Mouse (Mus musculus): Measurements from ENCODE around the gene Fam187a.

The Fam187a gene

DNA sequence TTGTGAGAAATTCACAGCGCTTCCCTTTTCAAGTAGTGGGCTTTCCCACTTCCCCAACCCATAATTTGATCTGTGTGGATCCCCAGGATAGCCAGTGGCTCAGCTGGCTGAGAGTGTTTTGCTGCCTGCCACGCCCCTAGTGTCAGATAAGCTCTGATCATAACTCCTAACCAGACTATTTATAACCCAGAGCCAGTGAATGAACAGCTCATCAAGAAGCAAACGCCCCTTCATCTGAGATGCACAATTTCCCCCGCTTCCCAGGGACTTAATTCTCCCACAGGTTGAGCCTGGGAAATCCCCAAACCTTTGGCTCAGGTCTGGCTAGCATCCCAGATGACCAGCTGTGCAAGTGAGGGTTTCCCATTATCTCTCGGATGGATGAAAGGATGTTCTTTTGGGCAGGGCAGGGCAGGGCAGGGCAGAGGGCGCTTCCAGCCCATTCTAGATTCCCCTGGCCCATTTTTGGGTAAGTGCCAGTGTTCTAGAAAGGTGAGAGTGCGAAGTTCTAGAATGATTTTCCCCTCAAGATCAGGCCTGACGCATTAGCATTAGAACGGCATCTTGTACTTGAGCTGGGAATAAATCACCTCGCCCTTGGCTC, at the start of gene Fam187a:
Gene Fam187a (plus strand): TSS at position 554 of the 604 bp plus-strand sequence.
- DNase-seq (ENCODE audit: low read depth, low spot score): no peak

DNA sequence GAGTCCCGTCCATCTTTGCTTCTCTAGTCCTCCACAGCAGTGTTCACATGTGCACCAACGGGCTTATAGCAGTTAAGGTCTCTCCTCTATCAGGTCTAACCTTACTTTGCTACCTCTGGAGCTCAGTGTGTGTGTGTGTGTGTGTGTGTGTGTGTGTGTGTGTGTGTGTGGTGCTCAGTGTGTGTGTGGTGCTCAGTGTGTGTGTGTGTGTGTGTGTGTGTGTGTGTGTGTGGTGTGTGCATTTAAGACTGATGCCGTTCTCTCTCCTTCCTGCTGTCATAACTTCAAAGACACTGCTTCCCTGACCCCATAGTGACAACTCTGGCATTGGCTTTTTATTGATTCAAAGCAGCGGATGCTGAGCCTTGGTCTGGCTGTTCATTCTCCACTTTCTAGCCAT, 49.4 kb upstream of the Fam187a start, which contains the start of gene Higd1b:
Gene Higd1b (plus strand): TSS at position 301 of the 400 bp plus-strand sequence.
- DNase-seq (ENCODE audit: low read depth, low spot score): no peak

DNA sequence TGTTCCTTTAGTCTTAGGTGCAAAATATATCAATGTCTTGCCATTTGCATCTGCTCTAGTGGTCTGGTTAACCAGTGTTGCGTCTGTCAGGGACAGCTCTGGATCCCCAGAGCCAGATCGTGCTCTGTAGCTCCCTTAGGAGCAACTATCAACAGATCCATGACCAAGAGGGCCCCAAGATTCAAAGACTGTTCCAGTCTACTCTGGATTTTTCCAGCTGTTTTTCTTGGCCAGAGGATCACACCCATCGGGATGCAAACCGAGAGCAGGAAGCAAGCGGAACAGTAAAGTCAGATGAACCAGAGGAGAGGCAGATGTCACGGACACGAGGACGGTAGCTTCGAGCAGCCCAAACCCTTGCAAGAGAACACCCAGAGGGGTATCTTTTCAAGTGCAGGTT, 48.8 kb upstream of the Fam187a start:
- no peak for DNase-seq (ENCODE audit: low read depth, low spot score)

DNA sequence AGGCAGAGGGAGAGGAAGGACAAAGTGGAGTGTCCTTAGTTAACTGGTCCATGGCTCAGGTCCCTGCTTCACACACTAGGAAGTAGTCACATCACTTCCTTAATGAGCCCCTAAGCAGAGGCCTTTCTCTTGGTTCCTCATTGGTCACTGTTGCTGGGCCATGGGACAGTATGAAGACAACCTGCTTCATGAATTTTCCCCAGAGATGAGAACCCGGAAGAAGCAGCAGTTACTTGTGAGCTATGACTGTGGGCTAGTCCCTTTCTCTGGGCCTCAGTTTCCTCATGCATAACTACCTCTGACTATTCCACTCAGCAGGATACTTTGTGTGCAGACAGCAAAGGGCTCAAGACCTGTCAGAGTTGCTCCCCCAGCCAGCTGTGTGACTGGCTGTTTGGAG, 47.6 kb upstream of the Fam187a start:
- DNase-seq (ENCODE audit: low read depth, low spot score): no peak

DNA sequence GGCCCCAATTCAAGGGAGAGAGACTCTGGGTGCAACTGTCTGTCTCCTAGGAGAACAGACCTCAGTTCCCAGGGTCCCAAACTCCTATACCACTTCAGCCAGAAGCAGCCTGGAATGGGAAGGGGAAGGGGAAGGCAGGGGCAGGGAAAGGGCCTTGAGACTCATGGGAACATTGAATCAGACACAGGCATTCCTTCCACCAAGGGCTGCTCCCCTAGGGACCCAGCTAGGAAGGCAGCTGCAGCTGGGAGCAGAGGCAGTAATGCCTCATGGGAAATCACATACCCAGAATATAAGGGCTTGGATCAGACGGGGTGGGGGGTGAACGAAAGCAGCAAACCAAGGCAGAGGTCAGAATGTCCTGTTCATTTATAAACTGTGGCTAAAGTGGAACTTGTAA, 46.8 kb upstream of the Fam187a start:
- DNase-seq (ENCODE audit: low read depth, low spot score): no peak

DNA sequence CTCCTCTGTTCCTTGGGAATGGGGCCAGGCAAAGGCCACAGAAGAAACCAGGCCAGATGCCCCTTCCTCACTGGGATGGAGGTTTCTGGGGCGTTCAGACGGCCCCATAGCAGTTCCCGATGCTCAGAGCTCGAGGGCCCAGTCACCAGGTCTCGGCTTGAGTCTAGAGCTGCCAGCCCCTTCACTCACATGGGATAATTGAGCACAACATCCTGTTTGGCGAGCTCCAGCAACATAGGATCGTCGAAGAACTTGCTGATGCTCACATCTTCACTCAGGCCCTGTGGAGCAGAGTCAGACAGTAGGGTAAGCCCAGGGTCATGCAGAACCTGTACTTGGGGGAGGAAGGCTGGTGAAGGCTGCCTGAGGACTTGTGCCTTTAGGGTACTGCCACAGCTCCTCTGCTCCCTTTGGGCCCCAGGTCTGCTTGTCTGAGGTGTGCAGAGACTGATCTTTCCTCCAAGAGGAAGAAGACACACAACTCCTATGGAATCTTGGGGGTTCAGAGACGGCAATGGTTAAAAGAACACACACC, 46.3 kb upstream of the Fam187a start:
- no peak for DNase-seq (ENCODE audit: low read depth, low spot score)

DNA sequence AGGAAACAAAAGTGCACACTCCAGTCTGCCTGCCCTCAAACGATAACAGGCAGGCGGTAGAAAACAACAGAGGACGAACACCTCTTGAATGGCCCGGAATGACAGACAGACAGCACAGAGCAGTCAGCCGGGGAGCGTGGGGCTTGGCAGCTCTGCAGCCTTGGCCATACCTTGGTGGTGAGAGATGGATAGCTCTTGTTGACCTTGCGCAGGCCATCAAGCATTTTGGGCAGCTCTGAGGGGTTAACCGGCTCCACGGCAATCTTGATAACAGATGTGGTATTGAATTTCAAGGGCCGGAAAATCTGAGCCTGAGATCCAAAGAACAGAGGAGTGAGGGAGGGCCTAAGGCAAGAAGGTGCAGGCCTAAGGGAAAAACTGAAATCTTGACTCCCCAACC, 39.0 kb upstream of the Fam187a start:
- no peak for DNase-seq (ENCODE audit: low read depth, low spot score)

DNA sequence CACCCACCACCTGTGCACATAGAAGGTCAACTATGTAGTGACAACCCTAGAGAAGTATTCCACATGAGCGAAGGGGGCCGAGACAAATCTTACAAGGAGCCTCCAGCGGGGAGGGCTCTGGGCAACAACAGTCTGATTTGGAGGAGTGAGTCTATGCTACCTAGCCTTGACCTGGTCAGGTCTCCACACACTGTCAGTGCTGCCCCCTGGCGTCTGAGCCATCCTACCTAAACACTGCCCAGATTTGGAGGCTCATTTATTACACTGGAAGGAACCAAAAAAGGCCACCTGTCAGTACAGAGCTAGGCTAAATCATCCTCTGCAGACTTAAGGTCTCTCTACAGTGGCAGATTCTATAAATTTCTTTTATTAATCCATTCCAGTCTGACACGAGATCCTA, 33.1 kb upstream of the Fam187a start:
- peak; percentile 36 for DNase-seq (ENCODE audit: low read depth, low spot score)

DNA sequence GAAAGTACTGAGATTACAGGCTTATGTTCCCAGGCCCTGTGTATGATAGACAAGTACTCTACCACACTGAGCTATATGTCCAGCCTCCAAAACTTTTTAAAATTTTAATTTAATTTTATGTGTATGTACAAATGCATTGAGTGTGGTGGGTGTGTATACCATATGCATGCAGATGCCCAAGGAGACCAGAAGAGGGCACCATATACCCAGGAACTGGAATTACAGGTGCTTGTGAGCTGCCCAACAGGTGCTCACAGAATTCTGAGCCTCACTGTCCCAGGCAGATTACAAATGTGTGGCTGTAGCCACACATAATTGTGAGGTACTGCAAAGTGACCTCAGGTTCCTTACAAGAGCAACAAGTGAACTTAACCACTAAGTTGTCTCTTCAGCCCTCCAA, 31.2 kb upstream of the Fam187a start:
- DNase-seq (ENCODE audit: low read depth, low spot score): no peak

DNA sequence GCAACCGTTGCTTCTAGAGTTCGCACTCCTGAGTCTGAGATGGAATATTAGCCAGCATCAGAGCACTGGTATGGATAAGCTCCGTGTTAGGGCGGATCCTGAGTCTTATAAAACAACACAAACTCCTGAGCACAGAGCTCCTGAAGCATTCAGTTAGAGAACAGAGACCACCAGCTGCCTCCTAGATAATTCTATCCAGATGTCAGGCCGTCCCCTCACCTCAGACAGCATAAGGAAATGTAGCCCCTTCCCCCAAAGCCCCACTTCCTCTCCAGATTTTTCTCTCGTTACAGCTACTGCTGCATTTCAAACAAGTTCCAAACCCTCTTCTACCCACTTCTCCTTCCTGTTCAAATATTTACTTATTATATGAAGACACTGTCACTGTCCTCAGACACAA, 29.0 kb upstream of the Fam187a start:
- peak; percentile 4 for DNase-seq (ENCODE audit: low read depth, low spot score)

DNA sequence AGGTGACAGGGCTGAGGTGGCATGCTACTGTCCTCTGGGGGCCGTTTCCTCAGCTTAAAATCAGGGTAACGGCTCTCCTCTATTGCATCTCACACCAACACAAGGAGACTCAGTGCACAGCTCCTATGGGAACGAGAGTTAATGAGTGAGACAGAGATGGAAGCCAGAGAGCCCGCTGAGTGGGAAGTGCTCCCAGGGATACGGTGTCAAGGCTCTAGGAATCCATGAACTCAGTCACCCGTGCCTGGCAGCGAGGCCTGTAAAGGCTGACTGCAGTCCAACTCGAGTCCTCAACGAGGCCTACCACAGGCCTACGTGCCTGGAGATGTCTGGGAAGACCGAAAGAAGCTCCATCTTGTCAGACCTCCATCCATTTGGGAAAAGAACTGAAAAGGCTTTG, 26.0 kb upstream of the Fam187a start:
- DNase-seq (ENCODE audit: low read depth, low spot score): no peak

DNA sequence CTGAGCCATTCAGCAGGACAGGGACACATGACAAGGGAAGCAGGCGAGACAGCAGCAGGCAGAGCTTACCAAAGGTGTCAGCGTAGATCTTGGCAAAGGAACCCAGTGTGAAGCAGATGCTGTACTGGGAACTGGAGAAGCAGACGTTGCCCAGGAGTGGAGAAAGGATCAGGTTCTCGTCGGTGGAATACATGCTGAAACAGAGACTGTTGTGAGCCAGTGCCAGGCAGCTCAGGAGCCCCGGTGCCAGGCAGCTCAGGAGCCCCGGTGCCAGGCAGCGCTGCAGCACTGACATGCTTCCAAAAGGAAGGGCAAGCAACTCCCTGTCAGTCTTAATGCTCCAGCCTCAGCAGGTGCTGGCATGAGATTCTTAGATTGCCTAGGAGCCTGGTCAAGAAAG, 25.0 kb upstream of the Fam187a start:
- no peak for DNase-seq (ENCODE audit: low read depth, low spot score)

DNA sequence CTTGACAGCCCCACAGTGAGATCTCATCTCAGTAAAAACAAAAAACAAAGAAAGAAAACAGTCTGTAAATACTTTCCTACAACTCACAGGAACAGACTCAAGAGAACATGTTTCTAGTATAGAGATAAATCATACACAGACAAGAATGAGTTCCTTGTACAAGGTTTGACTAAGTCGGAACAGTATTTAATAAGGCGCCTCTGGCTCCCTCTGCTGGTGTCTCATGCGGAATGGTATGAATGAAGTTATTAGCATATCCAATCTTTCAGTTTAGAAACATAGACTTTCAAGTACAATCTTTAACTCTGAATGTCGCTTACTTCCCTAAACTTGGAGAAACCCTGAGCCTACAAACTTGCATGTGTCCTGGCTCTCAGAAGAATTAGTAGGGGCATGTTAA, 20.7 kb upstream of the Fam187a start:
- peak; percentile 62 for DNase-seq (ENCODE audit: low read depth, low spot score)

DNA sequence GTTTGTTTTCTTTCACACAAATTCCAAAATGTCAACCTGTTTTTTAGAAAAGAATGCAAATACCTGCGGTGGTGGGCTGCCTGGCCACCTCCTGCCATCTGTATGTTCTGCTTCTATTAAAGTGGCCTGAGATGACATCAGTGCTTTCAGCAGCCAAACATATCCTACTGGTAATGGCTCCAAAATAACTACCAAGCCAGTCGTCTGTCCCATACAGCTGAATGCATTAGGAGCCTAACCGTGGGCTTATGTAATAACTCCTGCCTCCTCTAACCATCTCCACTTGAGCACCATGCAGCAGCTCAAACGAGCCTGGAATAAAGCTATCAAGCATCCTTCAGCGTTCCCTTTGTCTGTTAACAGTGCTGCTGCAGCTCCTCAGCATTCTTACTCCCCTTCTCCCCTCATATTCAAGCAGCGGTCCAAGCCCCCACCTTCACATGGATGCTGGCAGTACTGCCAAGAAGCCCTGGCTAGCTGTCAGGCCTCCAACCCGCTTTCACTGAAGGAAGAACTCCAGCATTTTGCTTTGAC, 10.1 kb upstream of the Fam187a start:
- DNase-seq (ENCODE audit: low read depth, low spot score): no peak

DNA sequence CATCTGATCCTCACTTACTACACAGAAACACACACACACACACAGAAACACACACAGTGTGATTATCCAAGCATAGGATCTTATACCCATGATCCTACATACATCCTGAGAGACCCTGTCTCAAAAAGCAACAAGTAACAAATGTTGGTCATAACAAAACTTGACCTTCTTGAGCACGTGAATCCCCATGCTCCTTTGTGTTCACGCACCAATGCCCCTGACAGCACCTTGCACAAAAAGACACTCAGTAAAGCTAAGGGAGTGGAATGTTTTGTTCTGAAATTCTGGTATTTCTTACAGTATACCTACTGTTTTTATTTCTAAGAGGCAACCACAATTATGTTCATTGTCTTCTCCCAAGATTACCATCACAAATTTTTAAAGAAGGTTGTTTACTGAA, 5.4 kb upstream of the Fam187a start:
- DNase-seq (ENCODE audit: low read depth, low spot score): no peak

DNA sequence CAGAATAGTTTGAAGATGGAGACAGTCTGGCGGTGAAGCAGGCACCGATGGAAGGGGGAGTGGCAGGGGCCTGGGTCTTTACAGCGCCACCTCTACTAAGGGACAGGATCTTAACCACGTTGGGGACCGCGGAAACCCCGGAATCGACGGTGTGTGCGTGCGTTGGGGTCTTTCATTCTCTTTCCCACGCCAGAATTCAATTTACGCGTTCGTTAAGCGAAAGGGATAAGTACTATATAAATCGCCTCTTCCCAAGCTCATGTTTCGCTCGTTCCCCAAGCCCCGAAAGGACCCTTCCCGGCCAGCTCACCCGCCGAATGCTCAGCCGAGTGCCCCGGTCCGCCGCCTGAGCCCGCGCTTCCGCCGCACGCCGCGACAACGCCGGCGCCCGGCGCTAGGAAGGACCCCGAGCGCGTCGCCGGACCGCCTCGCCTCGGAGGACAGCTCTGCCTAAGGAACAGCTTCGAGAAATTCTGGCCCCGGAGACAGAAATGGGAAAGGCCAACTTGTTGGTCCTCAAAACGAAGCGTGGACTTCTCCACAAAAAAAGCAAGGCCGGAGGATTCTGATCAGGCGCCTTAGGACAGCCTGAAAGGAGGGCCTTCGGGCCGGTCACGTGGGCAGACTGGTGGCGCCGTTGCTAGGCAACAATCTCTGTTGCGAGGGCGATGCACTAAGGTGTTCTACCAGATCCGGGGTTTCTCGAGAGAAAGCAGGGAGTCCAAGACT, 4.2 kb upstream of the Fam187a start, which contains the start of the genes Eftud2 and Ccdc103:
Gene Eftud2 (minus strand): TSS at position 401 of the 729 bp plus-strand sequence.
Gene Ccdc103 (plus strand): TSS at position 620 of the 729 bp plus-strand sequence.
- DNase-seq (ENCODE audit: low read depth, low spot score): peak; percentile 83

DNA sequence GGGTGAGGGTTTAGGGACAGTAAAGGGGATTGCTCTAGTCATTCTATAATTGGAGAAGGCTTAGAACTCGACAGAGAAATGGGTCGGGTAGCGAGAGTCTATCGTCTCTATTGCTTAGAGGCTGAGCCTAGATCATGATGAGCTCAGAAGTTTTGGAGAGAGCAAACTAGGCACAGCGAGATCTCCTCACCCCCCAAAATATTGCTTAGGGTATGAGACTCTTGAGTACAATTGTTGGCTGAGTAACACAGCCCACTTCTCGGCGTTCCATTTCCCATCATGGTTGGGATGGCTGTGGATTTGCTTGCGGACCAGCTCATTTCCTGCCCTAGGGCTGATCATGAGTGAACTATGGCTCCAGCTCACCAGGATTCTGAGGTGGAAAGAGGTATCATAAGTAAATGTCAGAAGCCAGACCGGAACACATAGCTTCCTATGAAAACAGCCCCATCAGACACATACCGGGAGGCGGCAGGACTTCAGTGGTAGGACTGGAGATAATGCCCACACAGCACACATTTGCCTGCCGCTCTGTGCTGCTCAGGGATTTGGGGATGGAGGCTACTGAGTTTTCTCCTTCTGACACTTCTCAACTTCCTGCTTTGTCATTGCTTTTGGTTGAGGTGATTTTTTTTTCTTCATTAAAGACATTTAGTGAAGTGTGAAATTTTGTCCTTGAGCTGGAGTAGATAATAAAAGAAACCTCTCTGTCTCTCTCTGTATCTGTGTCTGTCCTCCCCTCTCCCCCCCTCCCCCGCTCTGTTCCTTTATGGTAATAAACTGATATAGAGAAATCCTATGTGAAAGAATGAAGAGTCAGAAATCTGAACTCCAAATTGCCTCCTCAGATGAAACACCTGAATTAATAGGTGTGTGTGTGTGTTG, 3.4 kb upstream of the Fam187a start:
- DNase-seq (ENCODE audit: low read depth, low spot score): no peak

DNA sequence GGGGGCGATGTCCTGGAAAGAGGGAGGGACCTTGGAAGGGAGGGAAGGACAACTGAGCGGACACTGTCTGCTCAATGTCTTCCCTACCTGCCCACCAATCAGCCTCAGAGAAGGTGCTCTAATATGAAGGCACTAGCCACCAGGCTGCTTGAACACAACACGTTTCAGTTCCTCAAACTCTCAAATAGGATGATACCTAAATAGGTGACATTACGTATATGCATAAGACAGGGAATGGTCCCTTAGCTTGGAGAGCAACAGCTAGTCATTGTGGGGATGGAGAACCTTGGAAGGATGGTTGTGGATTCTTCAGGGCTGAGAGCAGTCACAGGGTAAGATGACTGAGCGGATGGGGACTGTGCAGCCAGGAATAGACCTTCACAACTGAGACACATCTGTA, 2.5 kb downstream of the Fam187a start:
- DNase-seq (ENCODE audit: low read depth, low spot score): no peak

DNA sequence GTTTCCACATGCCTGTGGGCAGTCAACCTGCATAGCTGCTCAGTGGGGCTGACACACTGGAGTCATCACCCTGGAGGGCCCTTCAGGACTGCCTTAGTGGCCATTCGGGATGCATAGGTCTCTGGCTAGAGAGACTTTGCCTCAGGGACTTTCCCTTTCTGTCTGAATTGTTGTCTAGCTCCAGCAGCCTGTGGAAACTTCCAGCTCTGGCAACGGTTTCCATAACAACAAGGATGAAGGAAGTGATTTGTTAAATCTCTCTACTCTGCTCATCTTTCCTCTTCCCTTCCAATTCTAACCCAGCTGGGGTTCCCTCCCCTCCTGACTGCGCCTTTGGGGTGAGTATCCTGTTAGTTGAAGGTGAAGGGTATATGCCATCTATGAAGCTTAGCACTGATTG, 3.2 kb downstream of the Fam187a start:
- no peak for DNase-seq (ENCODE audit: low read depth, low spot score)

DNA sequence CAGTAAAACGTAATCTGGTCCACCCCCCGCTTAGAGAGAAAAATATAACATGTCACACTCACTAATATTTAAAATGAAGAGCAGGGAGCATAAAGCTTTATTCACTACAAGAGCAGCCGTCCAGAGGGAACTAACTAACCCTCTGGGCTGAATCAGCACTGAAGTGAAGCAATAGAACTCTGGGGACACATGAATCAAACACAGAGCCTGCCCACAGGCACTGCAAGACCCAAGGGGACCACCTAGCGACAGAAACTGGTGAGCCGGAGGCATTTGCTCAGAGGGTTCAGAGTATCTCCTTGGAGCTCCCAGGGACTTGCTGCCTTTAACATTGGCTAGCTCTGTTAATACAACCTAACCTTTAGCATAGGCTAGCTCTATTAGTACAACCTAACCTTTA, 5.1 kb downstream of the Fam187a start:
- no peak for DNase-seq (ENCODE audit: low read depth, low spot score)

DNA sequence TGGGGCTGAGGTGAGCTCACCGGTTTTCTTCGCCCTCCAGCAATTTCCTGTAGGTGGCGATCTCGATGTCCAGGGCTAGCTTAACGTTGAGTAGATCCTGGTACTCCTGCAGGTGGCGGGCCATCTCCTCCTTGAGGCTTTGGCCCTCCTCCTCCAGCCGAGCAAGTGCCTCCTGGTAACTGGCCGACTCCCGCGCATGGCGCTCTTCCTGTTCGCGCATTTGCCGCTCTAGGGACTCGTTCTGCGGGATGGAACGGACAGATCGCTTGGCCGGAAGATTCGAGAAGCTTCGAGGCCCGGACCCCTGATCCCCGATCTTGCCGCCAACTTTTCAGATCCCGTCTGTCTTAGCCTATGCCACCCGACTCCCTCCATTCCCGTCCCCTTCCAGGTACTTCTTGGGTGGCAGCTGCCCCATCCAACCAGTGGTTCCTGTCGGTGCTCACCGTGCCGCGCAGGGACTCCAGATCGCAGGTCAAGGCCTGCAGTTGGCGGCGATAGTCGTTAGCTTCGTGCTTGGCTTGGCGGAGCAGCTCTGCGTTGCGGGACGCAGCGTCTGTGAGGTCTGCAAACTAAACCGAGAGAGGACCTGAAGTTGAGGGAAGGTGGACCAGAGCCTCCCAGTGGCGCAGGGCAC, 8.2 kb downstream of the Fam187a start:
- DNase-seq (ENCODE audit: low read depth, low spot score): peak; percentile 55

All from embryo, embryonic 11.5 days (tissue).